Mouse (Mus musculus) liver, embryonic 15.5 days (tissue): Measurements from ENCODE around the gene Fbxw11. TPM values are rescaled to one million over a fixed set of nuclear protein-coding genes. Genes with fewer than 3 reads are reported as not detected.

Source experiments
- polyA plus RNA-seq: library from polyadenylated mRNA; unstranded; fragments of >200 nt; fragmentation: Nextera tagmentation; extraction: Ambion mirVana; gene quantifications from 2 replicates; pipeline ENCODE4 v1.2.1, GENCODE M21; 2015

Fbxw11 gene
- polyA plus RNA-seq, 1 experiment from 2014 or later = 19.1 TPM

Other genes with a start within 250 kb of the Fbxw11 start
- 3.9 and 4.8 TPM in 2 replicates for gene Ubtd2, start 187.4 kb upstream of the Fbxw11 start, polyA plus RNA-seq
- gene Efcab9, start 110.6 kb upstream of the Fbxw11 start, polyA plus RNA-seq = 0.20 and 0.41 TPM in 2 replicates
- gene Stk10, start 109.4 kb upstream of the Fbxw11 start, polyA plus RNA-seq = 4.3 TPM in 2 replicates
- not detected in 2 replicates for gene Smim23, start 181.9 kb downstream of the Fbxw11 start, polyA plus RNA-seq